Mouse (Mus musculus) midbrain, postnatal 0 days (tissue): Measurements from ENCODE around the gene Abcc2. TPM values are rescaled to one million over a fixed set of nuclear protein-coding genes. Genes with fewer than 3 reads are reported as not detected.
A peak's percentile ranks its signal among the peaks of the same experiment; 100 is the strongest.

Experiments
- ATAC-seq: fragments of 200-750 bp; cut with Nextera tagmentation; 2 replicates; pipeline ENCODE4 v1.8.0; 2017; ENCODE audit warnings: moderate number of reproducible peaks, mild to moderate bottlenecking, moderate TSS enrichment, moderate library complexity; ENCODE audit not compliant: low FRiP score
- DNase-seq: peaks from one replicate; pipeline ENCODE4 v3.0.0-alpha.2; 2015; ENCODE audit warnings: low spot score
- H3K27ac ChIP-seq: fragments of 300-500 bp; sonication (generic); 2 replicates; pipeline ENCODE4 v1.5.1; 2014; ENCODE audit warnings: low read depth, mild to moderate bottlenecking, low read length, mixed read lengths
- H3K27me3 ChIP-seq: fragments of 300-500 bp; sonication (generic); 2 replicates; pipeline ENCODE4 v1.6.1; 2014; ENCODE audit warnings: low read length, control low read depth, mixed read lengths; ENCODE audit not compliant: insufficient read depth
- H3K36me3 ChIP-seq: fragments of 300-500 bp; sonication (generic); 2 replicates; pipeline ENCODE4 v1.6.1; 2014; ENCODE audit warnings: low read length, control low read depth, mixed read lengths; ENCODE audit not compliant: insufficient read depth
- H3K4me1 ChIP-seq: fragments of 300-500 bp; sonication (generic); 2 replicates; pipeline ENCODE4 v1.6.1; 2014; ENCODE audit warnings: mild to moderate bottlenecking, control low read depth, antibody characterized with exemption, low read length, mixed read lengths; ENCODE audit not compliant: insufficient read depth
- H3K4me2 ChIP-seq: fragments of 300-500 bp; sonication (generic); 2 replicates; pipeline ENCODE4 v1.6.1; 2014; ENCODE audit warnings: low read depth, mild to moderate bottlenecking, low read length, mixed read lengths; ENCODE audit not compliant: poor library complexity, severe bottlenecking
- H3K4me3 ChIP-seq: fragments of 300-500 bp; sonication (generic); 2 replicates; pipeline ENCODE4 v1.5.1; 2014; ENCODE audit warnings: low read depth, mild to moderate bottlenecking, low read length, moderate library complexity
- H3K9ac ChIP-seq: fragments of 300-500 bp; sonication (generic); replicated peaks from 2 replicates; pipeline ENCODE4 v1.6.1; 2014; ENCODE audit warnings: mild to moderate bottlenecking, low read length, moderate library complexity, mixed read lengths; ENCODE audit not compliant: poor library complexity, severe bottlenecking
- H3K9me3 ChIP-seq: fragments of 300-500 bp; sonication (generic); 2 replicates; pipeline ENCODE4 v1.6.1; 2016; ENCODE audit warnings: low read length, control low read depth
- CTCF ChIP-seq: IDR thresholded peaks from 2 replicates; pipeline ENCODE4 v1.5.1; 2016; ENCODE audit warnings: antibody characterized with exemption, mild to moderate bottlenecking
- WGBS: fragments of 180-500 bp; shearing (Covaris S2); extraction: QIAGEN DNeasy Blood & Tissue Kit; methylation state at CpG from one replicate; pipeline ENCODE4 v1.1.7; 2014; 5-methylcytosine and 5-hydroxymethylcytosine counted together
- polyA plus RNA-seq: library from polyadenylated mRNA; unstranded; fragments of >200 nt; fragmentation: Nextera tagmentation; extraction: Ambion mirVana; gene quantifications from 2 replicates; pipeline ENCODE4 v1.2.1, GENCODE M21; 2015
- total RNA-seq: library from RNA; depleted of rRNA; stranded (reverse); fragments of >200 nt; gene quantifications from 2 replicates; pipeline ENCODE4 v1.2.3, GENCODE M21; 2014

Gene Abcc2
- total and polyA plus RNA-seq, 2 experiments from 2014 or later = 0.07 to 0.22 TPM

DNA sequence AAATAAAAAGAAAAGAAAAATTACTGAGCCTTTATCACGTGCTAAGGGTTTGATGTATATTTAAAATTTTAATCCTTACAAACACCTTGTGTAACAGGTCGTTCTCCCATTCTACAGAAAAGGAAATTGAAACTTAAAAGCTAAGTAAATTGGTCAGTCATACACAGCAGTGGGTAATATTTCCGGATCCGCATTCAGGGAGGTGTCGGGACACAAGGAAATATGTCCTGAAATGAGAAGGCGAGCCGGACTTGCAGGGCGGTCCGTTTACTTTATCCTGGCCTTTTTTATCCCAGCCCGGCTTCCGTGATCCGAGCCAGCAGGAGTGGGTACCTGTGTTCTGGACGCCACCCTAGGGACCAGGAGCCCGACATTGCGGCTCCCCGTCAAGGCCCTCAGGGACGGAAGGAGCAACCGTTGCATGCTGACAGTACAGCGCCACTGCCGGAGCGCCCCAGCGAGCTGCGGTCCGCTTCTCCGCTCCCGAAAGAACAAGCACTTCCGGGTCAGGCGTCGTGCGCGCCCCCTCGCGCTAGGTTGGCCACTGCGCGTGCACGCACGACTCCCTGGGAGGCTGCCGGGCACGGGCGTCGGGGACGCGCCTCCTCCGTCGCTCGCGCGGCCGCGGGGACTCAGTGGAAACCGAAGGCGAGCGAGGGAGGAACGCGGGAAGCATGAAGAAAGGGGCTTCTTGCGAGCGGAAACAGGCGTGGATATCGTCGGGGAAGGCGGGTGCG, 29.3 kb upstream of the Abcc2 start, which contains the start of the genes Cutc and Cox15:
Gene Cutc (plus strand): TSS at position 508 of the 737 bp plus-strand sequence.
Gene Cox15 (minus strand): TSS at position 512 of the 737 bp plus-strand sequence.
- TF ChIP-seq CTCF = peak; percentile 60
- Histone ChIP-seq H3K36me3 (peaks cover 17% of the 10 kb centered on the region), H3K4me2 (peak within 1 kb of the TSS; percentile 44), H3K4me1 (no peaks in the 10 kb centered on the region), H3K9me3 (no peaks in the 10 kb centered on the region), H3K27me3 (no peaks in the 10 kb centered on the region), H3K27ac (peak within 1 kb of the TSS; percentile 92), H3K4me3 (peak within 1 kb of the TSS; percentile 58), H3K9ac (peak within 1 kb of the TSS; percentile 62)
- peak; percentile 98 for DNase-seq
- ATAC-seq = peak; percentile 91
- WGBS = under 1% methylated on average over 56 of the region's 62 CpGs

DNA sequence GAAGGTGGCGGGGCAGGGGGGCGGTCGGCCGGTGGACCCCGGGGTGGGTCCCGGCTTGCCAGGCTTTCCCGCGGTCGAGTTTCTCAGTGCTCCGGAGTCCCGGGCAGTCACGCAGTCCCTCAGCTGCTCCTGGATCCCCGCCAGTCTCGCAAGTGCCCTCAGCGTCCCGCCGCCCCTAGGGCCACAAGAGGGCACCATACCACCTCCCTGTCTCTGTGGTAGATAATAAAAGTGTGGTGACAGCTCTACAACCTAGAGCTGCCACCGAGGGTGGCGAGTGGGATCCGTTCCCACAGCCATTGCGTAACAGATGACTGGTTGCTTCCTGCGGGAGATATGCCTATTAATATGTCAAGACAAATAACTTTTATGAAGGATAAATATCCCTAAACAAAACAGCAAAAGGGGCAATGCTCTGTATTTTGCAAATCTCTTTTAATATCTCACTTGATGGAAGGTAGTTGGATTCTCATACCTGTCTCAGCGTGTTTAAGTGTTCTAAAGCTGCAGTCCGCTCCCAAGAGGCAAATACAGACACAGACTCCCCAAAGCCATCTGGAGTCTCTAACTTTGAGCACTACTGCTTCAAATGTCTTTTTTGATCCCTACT, 28.7 kb upstream of the Abcc2 start:
- peak overlapping the region; percentile 58 for H3K4me3 ChIP-seq
- peak overlapping the region; percentile 44 for H3K4me2 ChIP-seq
- no peaks in the 10 kb centered on the region for H3K9me3 ChIP-seq
- ATAC-seq = peak; percentile 90
- peak overlapping the region; percentile 62 for H3K9ac ChIP-seq
- peak overlapping the region; percentile 92 for H3K27ac ChIP-seq
- no peaks in the 10 kb centered on the region for H3K27me3 ChIP-seq
- H3K36me3 ChIP-seq = peaks cover 11% of the 10 kb centered on the region
- peak; percentile 81 for DNase-seq
- TF ChIP-seq CTCF = peak; percentile 79
- WGBS = 1% methylated on average over 23 of the region's 24 CpGs
- H3K4me1 ChIP-seq = no peaks in the 10 kb centered on the region

DNA sequence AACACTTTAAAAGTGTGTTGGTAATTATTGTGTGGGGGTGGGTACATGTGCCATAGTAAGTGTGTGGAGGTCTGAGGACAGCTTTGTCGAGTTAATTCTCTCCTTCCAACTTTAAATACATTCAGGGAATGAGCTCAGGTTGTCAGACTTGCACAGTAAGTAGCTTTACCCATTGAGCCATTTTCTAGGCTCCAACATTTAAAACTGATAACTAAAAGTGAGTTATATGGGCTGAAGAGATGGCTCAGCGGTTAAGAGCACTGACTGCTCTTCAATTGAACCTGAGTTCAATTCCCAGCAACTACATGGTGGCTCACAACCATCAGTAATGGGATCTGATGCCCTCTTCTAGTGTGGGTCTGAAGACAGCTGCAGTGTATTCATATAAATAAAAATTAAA, 27.8 kb upstream of the Abcc2 start:
- H3K27ac ChIP-seq = no peak overlapping the region
- no peaks in the 10 kb centered on the region for H3K27me3 ChIP-seq
- H3K4me3 ChIP-seq = no peak overlapping the region
- 0 out of 2 replicates have a peak, but pooled peaks cover 3% of the 10 kb centered on the region for H3K36me3 ChIP-seq
- no peak overlapping the region for H3K4me2 ChIP-seq
- TF ChIP-seq CTCF = no peak
- ATAC-seq (no peak), DNase-seq (no peak)
- H3K9me3 ChIP-seq = no peaks in the 10 kb centered on the region
- no peaks in the 10 kb centered on the region for H3K4me1 ChIP-seq
- WGBS = 78% methylated on average over 2 of the region's 2 CpGs
- no peak overlapping the region for H3K9ac ChIP-seq

DNA sequence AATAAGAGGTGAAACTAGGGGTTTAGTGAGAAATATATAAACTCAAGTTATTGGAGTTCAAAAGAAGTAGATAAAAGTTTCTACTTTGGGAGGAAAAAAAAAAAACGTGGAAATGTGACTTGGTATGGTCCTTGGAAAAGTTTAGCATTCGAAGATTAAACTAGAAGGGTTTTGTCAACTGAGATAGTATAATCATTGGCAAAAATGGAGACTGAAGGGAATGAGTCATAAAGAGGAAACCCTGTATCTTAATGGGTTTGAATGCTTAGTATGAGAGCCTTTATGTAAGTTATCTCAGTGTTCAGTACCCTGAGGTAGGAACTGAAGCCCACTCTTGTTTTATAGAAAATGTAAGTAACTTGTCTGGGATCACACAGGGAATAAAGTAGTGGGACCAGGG, 27.1 kb upstream of the Abcc2 start:
- no peaks in the 10 kb centered on the region for H3K9me3 ChIP-seq

DNA sequence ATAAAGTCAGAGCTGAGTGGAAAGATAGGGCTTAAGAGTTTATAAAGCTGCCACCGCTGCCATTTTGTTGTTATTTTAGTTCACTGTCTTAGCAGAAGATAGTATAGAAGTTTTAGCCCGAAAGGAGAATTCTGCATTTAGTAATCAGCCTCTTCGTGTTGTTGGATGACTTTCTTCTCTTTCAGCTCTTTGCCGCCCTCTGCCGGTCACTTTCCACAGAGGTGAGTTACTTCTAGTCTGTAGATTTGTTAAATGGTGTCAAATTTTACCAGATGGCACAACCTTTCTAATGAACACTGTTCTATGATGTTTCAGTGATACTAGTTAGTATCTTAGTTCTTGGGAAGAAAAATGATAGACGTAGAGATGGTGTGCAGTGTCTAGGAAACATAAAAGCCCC, 21.5 kb upstream of the Abcc2 start:
- ATAC-seq (no peak), DNase-seq (peak; percentile 67)
- no peak overlapping the region for H3K9ac ChIP-seq
- peak; percentile 77 for TF ChIP-seq CTCF
- no peak overlapping the region for H3K27ac ChIP-seq
- H3K9me3 ChIP-seq = no peaks in the 10 kb centered on the region
- no peak overlapping the region for H3K4me2 ChIP-seq
- no peaks in the 10 kb centered on the region for H3K27me3 ChIP-seq
- H3K4me3 ChIP-seq = no peak overlapping the region
- H3K4me1 ChIP-seq = no peaks in the 10 kb centered on the region
- no peaks in the 10 kb centered on the region for H3K36me3 ChIP-seq
- 21% methylated on average over 6 of the region's 6 CpGs for WGBS

More for the DNA sequence above, 27.1 kb upstream of the Abcc2 start:
- Histone ChIP-seq H3K4me1 (no peaks in the 10 kb centered on the region), H3K4me2 (no peak overlapping the region), H3K9ac (no peak overlapping the region), H3K4me3 (no peak overlapping the region), H3K36me3 (0 out of 2 replicates have a peak, but pooled peaks cover 3% of the 10 kb centered on the region), H3K27me3 (no peaks in the 10 kb centered on the region), H3K27ac (no peak overlapping the region)
- ATAC-seq (no peak), DNase-seq (no peak)
- WGBS = 74% methylated on average over 2 of the region's 2 CpGs
- no peak for TF ChIP-seq CTCF
